Mouse (Mus musculus): ENCODE results near the gene Sirt7. TPM values are rescaled to one million over a fixed set of nuclear protein-coding genes. Genes with fewer than 3 reads are reported as not detected.

Gene Sirt7
- polyA plus RNA-seq, 1 experiment: 98.2 TPM

- Histone ChIP-seq H3K27ac (ENCODE audit: insufficient read depth, low read length) (peak overlapping the region; percentile 28; the same call in 1 of the 2 replicates), H3K4me3 (ENCODE audit: insufficient read depth, low read length) (peak overlapping the region; percentile 7; the same call in 1 of the 2 replicates), H3K4me1 (ENCODE audit: control insufficient read depth, insufficient read depth, low read length) (no peaks in the 10 kb centered on the region)
- no peak for TF ChIP-seq CTCF (IDR thresholded peaks at IDR 0.05; ENCODE audit: extremely low read depth, insufficient read depth, low read length)
- no peak for TF ChIP-seq POLR2A (IDR thresholded peaks at IDR 0.05; ENCODE audit: extremely low read depth, insufficient read depth, low read length)
These were observed 34.7 kb upstream of the Sirt7 start for GRCm38 (mm10) chr11:120659509-120660300.

DNA sequence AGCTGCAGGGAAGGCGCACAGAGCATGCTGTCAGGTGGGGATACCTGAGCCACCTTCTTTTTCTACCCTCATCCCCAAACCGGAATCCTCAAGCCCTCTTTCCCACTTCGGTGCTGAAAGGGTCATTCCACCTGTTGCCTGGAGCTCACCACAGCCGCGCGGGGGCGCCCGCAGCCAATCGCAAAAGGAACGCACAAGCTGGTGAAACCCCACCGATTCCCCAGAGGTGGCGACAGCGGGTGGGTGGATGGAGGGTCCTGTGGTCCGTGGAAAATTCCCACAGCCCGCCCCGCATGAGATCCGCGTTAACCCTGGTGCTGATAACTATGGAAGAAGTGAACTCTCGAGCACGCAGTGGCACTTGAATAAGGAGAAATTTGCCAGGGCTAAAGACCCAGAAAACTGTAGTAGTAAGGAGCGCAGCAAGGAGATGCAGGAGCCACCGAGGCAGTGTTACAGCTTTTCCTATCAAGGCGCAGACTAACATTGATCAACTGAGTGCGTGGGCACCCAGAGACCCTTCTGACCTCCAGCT is 33.9 kb upstream of the Sirt7 start:
- Histone ChIP-seq H3K4me3 (ENCODE audit: insufficient read depth, low read length) (0 out of 2 replicates have a peak overlapping the region, but pooled peaks have one; percentile 7), H3K4me1 (ENCODE audit: control insufficient read depth, insufficient read depth, low read length) (no peaks in the 10 kb centered on the region), H3K27ac (ENCODE audit: insufficient read depth, low read length) (no peak overlapping the region)
- TF ChIP-seq POLR2A (IDR thresholded peaks at IDR 0.05; ENCODE audit: extremely low read depth, insufficient read depth, low read length): no peak
- TF ChIP-seq CTCF (IDR thresholded peaks at IDR 0.05; ENCODE audit: extremely low read depth, insufficient read depth, low read length): peak; percentile 54; the same call in 1 of the 2 replicates

DNA sequence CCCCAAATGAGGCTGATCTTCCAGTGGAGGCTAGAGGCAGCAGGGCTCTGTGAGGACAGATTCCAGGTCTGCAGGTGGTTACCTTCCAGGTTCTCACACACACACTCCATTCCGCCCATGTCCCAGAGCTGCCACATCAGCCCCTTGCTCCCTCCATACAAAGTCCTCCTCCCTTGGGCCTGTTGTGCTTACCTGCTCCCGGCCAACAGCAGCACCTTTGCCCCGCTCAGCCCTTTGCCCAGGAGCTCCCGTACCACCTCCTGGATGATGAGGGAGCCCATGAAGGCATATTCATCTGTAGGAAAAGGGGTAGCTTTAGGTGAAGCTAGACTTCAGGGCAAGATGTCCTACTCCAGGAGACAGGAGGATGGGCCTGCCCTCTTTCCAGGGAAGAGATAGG is 32.3 kb upstream of the Sirt7 start:
- Histone ChIP-seq H3K4me3 (ENCODE audit: insufficient read depth, low read length) (no peak overlapping the region), H3K4me1 (ENCODE audit: control insufficient read depth, insufficient read depth, low read length) (no peaks in the 10 kb centered on the region), H3K27ac (ENCODE audit: insufficient read depth, low read length) (no peak overlapping the region)
- TF ChIP-seq CTCF (IDR thresholded peaks at IDR 0.05; ENCODE audit: extremely low read depth, insufficient read depth, low read length) (no peak), POLR2A (IDR thresholded peaks at IDR 0.05; ENCODE audit: extremely low read depth, insufficient read depth, low read length) (no peak)

DNA sequence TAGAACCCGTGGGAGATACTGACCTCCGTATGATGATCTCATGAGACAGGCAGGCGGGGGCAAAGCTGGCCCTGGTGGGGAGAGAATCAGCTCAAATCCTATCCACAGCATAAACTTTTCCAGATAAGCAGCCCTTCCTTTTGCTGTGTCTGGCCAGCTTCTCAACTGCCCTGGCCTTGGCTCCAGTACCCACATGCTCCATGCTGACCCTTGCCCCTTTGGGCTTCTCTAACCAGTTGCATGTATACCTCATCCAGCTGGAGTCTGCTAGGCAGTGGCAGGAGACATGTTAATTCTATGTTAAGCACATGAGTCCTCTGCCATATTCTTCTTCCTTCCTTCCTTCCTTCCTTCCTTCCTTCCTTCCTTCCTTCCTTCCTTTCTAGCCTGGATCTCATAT is 29.7 kb upstream of the Sirt7 start:
- Histone ChIP-seq H3K4me1 (ENCODE audit: control insufficient read depth, insufficient read depth, low read length) (no peaks in the 10 kb centered on the region), H3K4me3 (ENCODE audit: insufficient read depth, low read length) (no peak overlapping the region), H3K27ac (ENCODE audit: insufficient read depth, low read length) (no peak overlapping the region)
- TF ChIP-seq CTCF (IDR thresholded peaks at IDR 0.05; ENCODE audit: extremely low read depth, insufficient read depth, low read length) (no peak), POLR2A (IDR thresholded peaks at IDR 0.05; ENCODE audit: extremely low read depth, insufficient read depth, low read length) (no peak)

DNA sequence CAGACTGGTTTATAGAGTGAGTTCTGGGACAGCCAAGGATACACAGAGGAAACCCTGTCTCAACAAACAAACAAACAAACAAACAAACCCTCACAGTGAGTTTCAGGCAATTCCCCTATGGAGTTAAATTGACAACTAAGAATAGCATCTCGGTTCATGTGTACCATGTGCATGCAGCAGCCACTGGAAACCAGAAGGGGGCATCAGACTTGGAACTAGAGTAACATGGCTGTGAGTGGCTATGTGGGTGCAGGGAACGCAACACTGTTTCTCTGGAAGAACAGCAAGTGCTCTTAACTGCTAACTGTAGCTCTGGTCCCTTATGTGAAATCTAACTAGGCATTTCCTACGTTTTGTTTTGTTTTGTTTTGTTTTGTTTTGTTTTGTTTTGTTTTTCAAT is 26.8 kb upstream of the Sirt7 start:
- Histone ChIP-seq H3K4me3 (ENCODE audit: insufficient read depth, low read length) (no peak overlapping the region), H3K27ac (ENCODE audit: insufficient read depth, low read length) (no peak overlapping the region), H3K4me1 (ENCODE audit: control insufficient read depth, insufficient read depth, low read length) (no peaks in the 10 kb centered on the region)
- TF ChIP-seq POLR2A (IDR thresholded peaks at IDR 0.05; ENCODE audit: extremely low read depth, insufficient read depth, low read length): no peak
- TF ChIP-seq CTCF (IDR thresholded peaks at IDR 0.05; ENCODE audit: extremely low read depth, insufficient read depth, low read length): 0 out of 2 replicates have a peak, but pooled peaks have one; percentile 16

DNA sequence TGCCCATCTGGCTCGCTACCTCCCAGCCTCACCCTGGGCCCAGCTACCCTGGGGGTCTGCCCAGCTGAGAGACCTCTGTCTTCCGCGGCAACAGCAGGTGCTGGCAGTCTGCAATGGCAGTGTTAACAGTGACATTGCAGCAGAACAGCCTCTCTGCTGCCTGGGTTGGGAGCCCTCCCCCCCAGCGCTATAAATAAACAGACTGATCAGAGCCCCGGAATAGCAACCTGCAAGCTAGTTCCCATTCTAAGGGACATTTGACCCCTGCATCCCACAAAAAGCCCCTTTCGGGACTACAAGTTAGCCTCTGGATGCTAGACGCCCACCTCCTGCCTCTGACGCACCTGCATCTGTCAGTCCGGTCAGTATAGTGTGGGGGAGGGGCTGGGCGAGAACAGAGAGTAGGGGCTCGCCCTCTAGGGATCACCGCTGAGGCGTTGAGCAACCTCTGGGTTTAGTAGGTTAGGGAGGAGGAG is 23.0 kb upstream of the Sirt7 start, which contains the start of gene Myadml2:
Gene Myadml2 (minus strand): TSS at position 158 of the 476 bp plus-strand sequence.
- TF ChIP-seq POLR2A (IDR thresholded peaks at IDR 0.05; ENCODE audit: extremely low read depth, insufficient read depth, low read length) (peak; percentile 53; the same call in 1 of the 2 replicates), CTCF (IDR thresholded peaks at IDR 0.05; ENCODE audit: extremely low read depth, insufficient read depth, low read length) (no peak)
- Histone ChIP-seq H3K27ac (ENCODE audit: insufficient read depth, low read length) (peak within 1 kb of the TSS; percentile 82), H3K4me3 (ENCODE audit: insufficient read depth, low read length) (peak within 1 kb of the TSS; percentile 78), H3K4me1 (ENCODE audit: control insufficient read depth, insufficient read depth, low read length) (no peaks in the 10 kb centered on the region)

- Histone ChIP-seq H3K4me3 (ENCODE audit: insufficient read depth, low read length) (peak overlapping the region; percentile 78), H3K27ac (ENCODE audit: insufficient read depth, low read length) (peak overlapping the region; percentile 82; the same call in 1 of the 2 replicates), H3K4me1 (ENCODE audit: control insufficient read depth, insufficient read depth, low read length) (no peaks in the 10 kb centered on the region)
- no peak for TF ChIP-seq POLR2A (IDR thresholded peaks at IDR 0.05; ENCODE audit: extremely low read depth, insufficient read depth, low read length)
- no peak for TF ChIP-seq CTCF (IDR thresholded peaks at IDR 0.05; ENCODE audit: extremely low read depth, insufficient read depth, low read length)
These were observed 22.2 kb upstream of the Sirt7 start for GRCm38 (mm10) chr11:120647047-120647830.

GRCm38 (mm10) chr11:120643601-120643987 is 18.6 kb upstream of the Sirt7 start, which contains the start of gene Pycr1:
Gene Pycr1 (minus strand): TSS chr11:120643769.
- TF ChIP-seq CTCF (IDR thresholded peaks at IDR 0.05; ENCODE audit: extremely low read depth, insufficient read depth, low read length) (no peak), POLR2A (IDR thresholded peaks at IDR 0.05; ENCODE audit: extremely low read depth, insufficient read depth, low read length) (peak; percentile 49; the same call in 1 of the 2 replicates)
- no peak within 1 kb of the TSS for H3K27ac ChIP-seq (ENCODE audit: insufficient read depth, low read length)
- H3K4me1 ChIP-seq (ENCODE audit: control insufficient read depth, insufficient read depth, low read length): no peaks in the 10 kb centered on the region
- peak within 1 kb of the TSS; percentile 34 for H3K4me3 ChIP-seq (ENCODE audit: insufficient read depth, low read length)

Measured in cortical plate, adult 2 months (tissue).